Comparison of ENCODE assay signal across 9 mouse cellular contexts in the genomic region with DNA sequence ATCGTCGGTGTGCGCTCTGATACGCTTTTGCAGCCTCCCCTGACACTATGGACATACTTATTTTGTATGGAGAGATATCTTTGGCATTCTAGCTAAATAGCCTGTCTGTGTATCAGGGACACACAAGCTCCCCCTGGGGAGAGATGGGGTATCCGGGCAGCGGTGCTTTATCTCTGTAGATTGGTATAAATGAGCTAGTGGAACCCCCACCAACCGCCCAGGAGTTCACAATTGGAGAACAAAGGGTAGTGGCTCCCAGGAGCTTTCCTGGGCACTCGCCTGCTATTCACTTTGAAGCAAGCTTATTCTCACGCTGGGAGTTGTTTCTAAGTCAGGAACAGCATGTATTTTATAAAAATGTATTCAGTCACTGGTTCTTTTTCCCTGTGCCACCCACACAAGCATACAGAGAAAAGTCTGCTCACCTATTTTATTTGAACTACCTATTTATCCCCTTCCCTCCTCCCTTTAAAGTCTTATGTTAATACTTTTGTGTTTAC.
DNase-seq lines count a peak whose midpoint lies in the region; ATAC-seq lines count a peak whose summit lies in the region.
"Had no signal": no experiment of that assay in that cellular context is flagged by ENCODE, and none has a peak within 500 bp of the region (broad histone marks: within the 10 kb centered on the region; RNA-seq: fewer than 3 reads in every experiment).

No protein-coding gene starts in this region.

- no peaks in the 10 kb centered on the region for H3K9me3 ChIP-seq in liver, embryonic 11.5 days (ENCODE audit: control insufficient read depth, low read length)
- H3K9me3 ChIP-seq in limb, embryonic 10.5 days (replicated peaks): no peaks in the 10 kb centered on the region

- no peaks in the 10 kb centered on the region for H3K27me3 ChIP-seq in liver, embryonic 11.5 days (replicated peaks; ENCODE audit: control insufficient read depth, insufficient read depth, low read length)
- no peaks in the 10 kb centered on the region for H3K27me3 ChIP-seq in limb, embryonic 10.5 days (ENCODE audit: low read depth, poor library complexity, severe bottlenecking)

- DNase-seq in embryo, embryonic 10.5 days (ENCODE audit: low spot score): peak; percentile 33
- DNase-seq in embryo, embryonic 10 days (ENCODE audit: low spot score): no peak
- DNase-seq in liver, embryonic 11.5 days (ENCODE audit: low spot score): no peak
- no peak for DNase-seq in liver
- DNase-seq in limb, embryonic 10.5 days (ENCODE audit: low spot score): no peak
- peak; percentile 42 for DNase-seq in retina, postnatal 1 day
- no peak for DNase-seq in urinary bladder, postnatal 14 days (ENCODE audit: low spot score)
- DNase-seq: thymus, postnatal 4 days had no signal

- no peak for ATAC-seq in liver, embryonic 11.5 days (replicated peaks; ENCODE audit: low FRiP score)
- no peak for ATAC-seq in erythroid progenitor cell, adult 5-6 weeks (replicated peaks; ENCODE audit: low FRiP score, poor library complexity, severe bottlenecking)

- no peak overlapping the region for H3K4me3 ChIP-seq in liver, embryonic 11.5 days (ENCODE audit: low read depth, low read length)
- peak overlapping the region; percentile 36 for H3K4me3 ChIP-seq in limb, embryonic 10.5 days

- 62% methylated on average over 9 of the region's 9 CpGs for WGBS in liver, embryonic 11.5 days
- WGBS in limb, embryonic 10.5 days: 53% methylated on average over 9 of the region's 9 CpGs

- H3K27ac ChIP-seq in liver, embryonic 11.5 days (ENCODE audit: low read depth, low read length): no peak overlapping the region
- peak overlapping the region; percentile 78 for H3K27ac ChIP-seq in limb, embryonic 10.5 days

- no peaks in the 10 kb centered on the region for H3K36me3 ChIP-seq in liver, embryonic 11.5 days (ENCODE audit: control insufficient read depth, insufficient read depth, low read length)
- 0 out of 2 replicates have a peak, but pooled peaks cover 2% of the 10 kb centered on the region for H3K36me3 ChIP-seq in limb, embryonic 10.5 days

- H3K4me1 ChIP-seq in liver, embryonic 11.5 days (replicated peaks; ENCODE audit: control insufficient read depth, insufficient read depth, low read length): no peaks in the 10 kb centered on the region; the same call in 1 of the 2 replicates
- peaks cover 68% of the 10 kb centered on the region for H3K4me1 ChIP-seq in limb, embryonic 10.5 days

- no peak overlapping the region for H3K9ac ChIP-seq in liver, embryonic 11.5 days (ENCODE audit: low read depth, low read length)

- H3K4me2 ChIP-seq in liver, embryonic 11.5 days: peak overlapping the region; percentile 4; the same call in 1 of the 2 replicates

Comparison
In these comparisons a context has a peak if more than half of its experiments do, and no peak if none do; other contexts are left out.
1. DNase-seq: peak in embryo, embryonic 10.5 days (single experiment) and retina, postnatal 1 day (single experiment); none in embryo, embryonic 10 days (single experiment), liver, embryonic 11.5 days (single experiment), liver (single experiment), limb, embryonic 10.5 days (single experiment) and urinary bladder, postnatal 14 days (single experiment).